Comparison of ENCODE assay signal across 8 mouse cellular contexts in genomic region chr13:45389448-45390311, GRCm38 (mm10). TPM values are rescaled to one million over a fixed set of nuclear protein-coding genes. Genes with fewer than 3 reads are reported as not detected.
DNase-seq lines count a peak whose midpoint lies in the region; ATAC-seq and TF ChIP-seq lines count a peak whose summit lies in the region.

Gene Mylip, plus strand, starts transcription at chr13:45389742.

- H3K79me2 ChIP-seq in myocyte (ENCODE audit: control insufficient read depth, insufficient read depth), result peaks cover 36% of the 10 kb centered on the region

- peak within 1 kb of the TSS; percentile 81 for H3K27ac ChIP-seq in heart, embryonic 13.5 days (replicated peaks)
- peak within 1 kb of the TSS; percentile 79 for H3K27ac ChIP-seq in liver, embryonic 11.5 days (ENCODE audit: low read depth, low read length)

- H3K4me2 ChIP-seq in heart, embryonic 13.5 days, result peak within 1 kb of the TSS; percentile 100
- H3K4me2 ChIP-seq in liver, embryonic 11.5 days, result peak within 1 kb of the TSS; percentile 88
- peak within 1 kb of the TSS; percentile 89 for H3K4me2 ChIP-seq in myocyte (ENCODE audit: low read depth)

- H3K36me3 ChIP-seq in heart, embryonic 13.5 days, result 0 out of 2 replicates have a peak, but pooled peaks cover 3% of the 10 kb centered on the region
- no peaks in the 10 kb centered on the region for H3K36me3 ChIP-seq in liver, embryonic 11.5 days (ENCODE audit: control insufficient read depth, insufficient read depth, low read length)
- H3K36me3 ChIP-seq in myocyte (ENCODE audit: control insufficient read depth, insufficient read depth), result no peaks in the 10 kb centered on the region

- peaks cover 53% of the 10 kb centered on the region for H3K4me1 ChIP-seq in heart, embryonic 13.5 days
- peaks cover 20% of the 10 kb centered on the region for H3K4me1 ChIP-seq in liver, embryonic 11.5 days (replicated peaks; ENCODE audit: control insufficient read depth, insufficient read depth, low read length)

- no peaks in the 10 kb centered on the region for H3K27me3 ChIP-seq in heart, embryonic 13.5 days (replicated peaks)
- no peaks in the 10 kb centered on the region; the same call in 1 of the 2 replicates for H3K27me3 ChIP-seq in liver, embryonic 11.5 days (replicated peaks; ENCODE audit: control insufficient read depth, insufficient read depth, low read length)
- H3K27me3 ChIP-seq in myocyte (ENCODE audit: control insufficient read depth, insufficient read depth, insufficient read length), result no peaks in the 10 kb centered on the region

- ATAC-seq in CD4-positive, CD25-positive, alpha-beta regulatory T cell, adult 4 months, result peak; percentile 84
- peak; percentile 99 for ATAC-seq in heart, embryonic 13.5 days (ENCODE audit: extremely low read depth, insufficient number of reproducible peaks, low FRiP score, low TSS enrichment)
- peak; percentile 97 for ATAC-seq in liver, embryonic 11.5 days (replicated peaks; ENCODE audit: low FRiP score)

- peak within 1 kb of the TSS; percentile 87 for H3K4me3 ChIP-seq in heart, embryonic 13.5 days
- H3K4me3 ChIP-seq in liver, embryonic 11.5 days (ENCODE audit: low read depth, low read length), result peak within 1 kb of the TSS; percentile 88
- H3K4me3 ChIP-seq in myocyte, result peak within 1 kb of the TSS; percentile 96

- WGBS in heart, embryonic 13.5 days, result under 1% methylated on average over 73 of the region's 81 CpGs
- WGBS in liver, embryonic 11.5 days, result under 1% methylated on average over 81 of the region's 81 CpGs

- H3K9me3 ChIP-seq in heart, embryonic 13.5 days, result no peaks in the 10 kb centered on the region
- H3K9me3 ChIP-seq in liver, embryonic 11.5 days (ENCODE audit: control insufficient read depth, low read length), result no peaks in the 10 kb centered on the region

- peak; percentile 100 for TF ChIP-seq POLR2A in myocyte (IDR thresholded peaks at IDR 0.05; ENCODE audit: insufficient read length, low read depth)

- H3ac ChIP-seq in myocyte (ENCODE audit: control insufficient read depth, insufficient read length), result peak within 1 kb of the TSS; percentile 21

- DNase-seq in c-Kit-negative CD71-positive TER-119-positive erythroid progenitor cells, embryonic 14.5 days (ENCODE audit: low read depth, low spot score), result peak; percentile 98
- peak; percentile 84 for DNase-seq in fibroblast of lung, adult 2 months (ENCODE audit: low read depth)
- peak; percentile 99 for DNase-seq in kidney, postnatal 10 days
- DNase-seq in liver, embryonic 11.5 days (ENCODE audit: low spot score), result peak; percentile 97
- DNase-seq in spleen, postnatal 4 days (ENCODE audit: low spot score in 2 of 2), result peak; percentile 99 to 100

- peak within 1 kb of the TSS; percentile 86 for H3K9ac ChIP-seq in heart, embryonic 13.5 days
- H3K9ac ChIP-seq in liver, embryonic 11.5 days (ENCODE audit: low read depth, low read length), result peak within 1 kb of the TSS; percentile 71

TF ChIP-seq in myocyte, 11 proteins besides CTCF, POLR2A, EP300 and RAD21:
- peak in 1 of 3 experiments; percentile 30 for TF ChIP-seq MYOG (IDR thresholded peaks at IDR 0.05; ENCODE audit: control insufficient read depth in 1 of 3, insufficient read depth in 1 of 3, insufficient read length in 2 of 3, low read depth in 2 of 3)
- peak; percentile 100 for TF ChIP-seq POLR2AphosphoS2 (IDR thresholded peaks at IDR 0.05; ENCODE audit: insufficient read length, low read depth)
- no peak for TF ChIP-seq MAX (IDR thresholded peaks at IDR 0.05; ENCODE audit: low read depth)
- TF ChIP-seq MYOD1 (IDR thresholded peaks at IDR 0.05; ENCODE audit: control insufficient read depth in 1 of 3, insufficient read length in 2 of 3, low read depth in 2 of 3), result peak in 1 of 3 experiments; percentile 37
- peak; percentile 36 for TF ChIP-seq TCF3 (IDR thresholded peaks at IDR 0.05; ENCODE audit: insufficient read length, low read depth)
- TF ChIP-seq REST (IDR thresholded peaks at IDR 0.05; ENCODE audit: insufficient read depth, insufficient read length), result peak; percentile 54
- peak; percentile 49 for TF ChIP-seq SRF (IDR thresholded peaks at IDR 0.05; ENCODE audit: control insufficient read depth, insufficient read length, low read depth)
- TF ChIP-seq E2F4 (IDR thresholded peaks at IDR 0.05; ENCODE audit: insufficient read depth), result no peak
- no peak for TF ChIP-seq USF1 (IDR thresholded peaks at IDR 0.05; ENCODE audit: low read depth)
- TF ChIP-seq TCF12 (IDR thresholded peaks at IDR 0.05; ENCODE audit: insufficient read depth, poor library complexity, severe bottlenecking), result no peak
- no peak for TF ChIP-seq CEBPB (IDR thresholded peaks at IDR 0.05; ENCODE audit: insufficient read depth, poor library complexity, severe bottlenecking)

RNA-seq across cellular contexts. Expression of gene Mylip, which starts in this region (rescaled TPM):
- polyA plus RNA-seq in CD4-positive, CD25-positive, alpha-beta regulatory T cell, adult 4 months (2017; shearing (Covaris generic)), result 10 to 100 TPM; 13.4 to 19.9 TPM
- polyA plus RNA-seq in heart, embryonic 13.5 days (2015; fragmentation: Nextera tagmentation; extraction: Ambion mirVana), result 6.5 and 8.1 TPM in 2 replicates
- 3.1 and 4.4 TPM in 2 replicates for polyA plus RNA-seq in liver, embryonic 11.5 days (2014; fragmentation: Nextera tagmentation; extraction: Ambion mirVana)
- 8.3 TPM for polyA plus RNA-seq in myocyte (2012; fragmentation: generic; extraction: Trizol)

Comparison
In these comparisons a context has a peak if more than half of its experiments do, and no peak if none do; other contexts are left out.
1. Peak in every context shown above with its lines: DNase-seq, ATAC-seq, H3K4me3 ChIP-seq and H3K27ac ChIP-seq.